Mouse (Mus musculus): ENCODE measurements around the gene Hsd17b13.

DNA sequence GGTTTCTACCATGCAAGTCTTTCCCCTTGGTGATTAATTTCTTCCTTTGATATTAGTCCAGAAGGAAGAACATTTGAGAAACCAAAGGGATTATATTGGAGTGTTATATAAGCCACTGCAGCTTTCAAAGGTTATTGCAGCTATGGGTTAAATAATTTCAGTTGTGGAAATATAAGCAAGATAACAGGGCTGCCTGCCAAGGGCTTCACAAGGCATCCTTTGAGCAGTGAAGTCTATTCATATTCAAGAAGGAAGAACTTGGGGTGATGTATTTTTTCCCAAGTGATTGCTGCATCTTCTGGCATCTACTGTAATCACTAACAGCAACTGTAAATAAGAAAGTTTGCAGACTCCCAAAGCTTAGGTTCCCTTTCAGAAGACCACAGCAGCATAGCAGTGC is 34.2 kb upstream of the Hsd17b13 start:
- no peak for TF ChIP-seq POLR2A (IDR thresholded peaks at IDR 0.05; ENCODE audit: insufficient read depth, low read depth, low read length)
- TF ChIP-seq CTCF (IDR thresholded peaks at IDR 0.05; ENCODE audit: insufficient read depth, low read depth, low read length) = no peak
